Mouse (Mus musculus) lung, adult 2 months (tissue): ENCODE measurements around the gene Zfp747.
"Not testable (repeated sequence)": the region's sequence is repeated elsewhere in the genome, so short reads cannot be mapped to it uniquely, and the experiment has no call there.

Experiments used
- CTCF ChIP-seq: fragments of 200-500 bp; IDR thresholded peaks from 2 replicates; pipeline ENCODE4 v1.5.1; 2011; ENCODE audit warnings: mild to moderate bottlenecking, low read length, control low read depth; ENCODE audit not compliant: insufficient read depth
- POLR2A ChIP-seq: fragments of 200-500 bp; IDR thresholded peaks from 2 replicates; pipeline ENCODE4 v1.6.1; 2011; ENCODE audit warnings: low read depth, mild to moderate bottlenecking, control low read depth, low read length, borderline replicate concordance; ENCODE audit errors: extremely low read depth

- not testable (repeated sequence) for TF ChIP-seq CTCF, POLR2A
Observed at GRCm38 (mm10) chr7:127388201-127388600, 12.4 kb upstream of the Zfp747 start.
